Mouse (Mus musculus) left cerebral cortex, adult 8-10 months (tissue): ENCODE data around the gene Syde2. TPM values are rescaled to one million over a fixed set of nuclear protein-coding genes. Genes with fewer than 3 reads are reported as not detected.

ENCODE experiments used
- DNase-seq, 2 experiments: peaks; one replicate each; pipeline ENCODE4 v3.0.0; 2022; ENCODE audit warnings: low spot score in 2 of 2
- total RNA-seq, 4 experiments: library from RNA; stranded (reverse); gene quantifications; 2 replicates each; pipeline ENCODE4 v1.2.4; 2022

Gene Syde2
- total RNA-seq, 4 experiments from 2014 or later, result 2.4 to 3.4 (median 3.1) TPM

GRCm38 (mm10) chr3:146051277-146052007 lies 63.8 kb downstream of the Syde2 start:
- DNase-seq, result no peak

GRCm38 (mm10) chr3:146053082-146053814 lies 65.6 kb downstream of the Syde2 start:
- no peak for DNase-seq

DNA sequence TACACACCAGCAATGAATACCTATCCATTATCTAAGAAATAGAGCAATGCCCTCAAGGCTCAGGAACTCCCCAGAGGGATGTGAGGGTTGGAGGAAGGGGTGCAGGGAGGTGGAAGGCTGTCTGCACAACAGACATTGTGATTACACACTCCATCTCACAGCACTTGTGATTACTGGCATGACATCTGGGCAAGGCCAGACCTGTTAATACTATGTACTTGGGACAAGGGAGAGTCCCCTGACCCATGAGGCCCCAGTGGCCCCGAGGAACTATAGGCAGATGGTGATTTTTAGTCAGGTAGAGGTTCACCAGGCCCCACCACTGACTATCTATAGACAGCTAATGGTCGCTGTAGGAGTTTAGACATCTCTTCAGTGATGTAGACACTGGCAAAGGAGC lies 66.2 kb downstream of the Syde2 start:
- no peak for DNase-seq

DNA sequence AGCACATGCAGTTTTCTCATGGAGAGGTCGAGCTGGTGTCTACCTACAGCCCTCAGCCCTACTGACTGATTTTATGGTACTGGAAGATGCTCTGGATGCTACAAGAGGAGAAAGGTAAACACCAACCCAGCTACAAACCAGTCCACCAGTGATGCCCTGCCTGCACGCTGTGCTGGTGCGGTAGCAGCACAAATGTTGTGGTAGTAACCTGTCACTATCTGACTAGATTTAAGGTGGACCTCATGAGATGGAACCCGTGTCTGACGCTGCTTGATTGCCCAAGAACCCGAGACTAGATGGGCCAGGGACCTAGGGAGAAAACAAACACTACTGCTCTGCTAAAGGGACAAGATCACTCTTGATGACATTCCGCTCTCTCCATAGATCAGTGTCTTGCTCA lies 69.5 kb downstream of the Syde2 start:
- DNase-seq, result no peak

- DNase-seq, result no peak
These were observed 70.6 kb downstream of the Syde2 start for GRCm38 (mm10) chr3:146058263-146058662.

DNA sequence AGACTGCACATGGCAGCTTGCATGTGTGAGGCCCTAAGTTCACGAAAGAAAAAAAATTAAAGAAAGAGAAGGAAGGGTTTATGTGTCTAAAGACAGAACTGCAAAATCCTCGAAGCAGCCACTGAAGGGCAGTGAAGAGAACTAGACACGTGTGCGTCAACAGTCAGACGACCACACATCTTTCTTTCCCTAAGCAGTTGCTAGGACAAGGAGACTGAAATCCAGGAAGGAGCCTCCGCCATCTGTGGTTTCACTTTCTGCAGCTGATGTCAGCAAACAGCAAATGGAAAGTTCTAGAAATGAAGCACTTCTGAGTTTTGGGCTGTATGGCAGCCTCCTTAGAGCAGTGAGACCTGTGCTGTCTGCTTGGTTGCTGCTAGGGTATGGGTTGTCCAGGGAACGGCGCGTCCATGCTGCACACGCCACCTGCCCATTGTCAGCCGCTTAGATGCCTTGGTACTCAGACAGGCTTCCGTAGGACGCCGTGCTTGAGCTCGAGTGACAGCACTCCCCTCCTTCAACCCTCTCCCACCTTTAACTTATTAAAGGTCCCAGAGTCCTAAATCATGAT lies 71.8 kb downstream of the Syde2 start:
- no peak for DNase-seq

- no peak for DNase-seq
These were observed 75.5 kb downstream of the Syde2 start for GRCm38 (mm10) chr3:146063146-146063545.

DNA sequence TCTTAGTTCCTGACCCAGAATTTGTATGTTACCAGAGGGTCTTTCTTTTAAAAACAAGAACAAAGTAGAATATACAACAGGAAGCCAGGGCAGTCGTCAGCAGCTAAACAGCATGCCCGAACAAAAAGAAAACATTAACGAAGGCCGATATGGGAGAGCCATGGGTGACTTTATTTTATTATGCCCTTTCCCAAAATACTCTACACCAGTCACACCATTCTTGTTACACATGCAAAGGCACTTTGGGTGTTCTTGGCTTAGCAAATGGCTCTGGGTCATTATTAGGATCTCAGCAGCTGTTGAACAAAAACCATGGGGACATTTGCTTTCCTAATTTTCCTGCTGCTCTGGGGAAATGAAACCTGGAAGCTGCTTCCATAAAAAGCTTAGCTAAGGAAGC lies 81.6 kb downstream of the Syde2 start:
- no peak for DNase-seq

Other genes starting within 250 kb of the Syde2 start
- gene Ddah1, start 229.2 kb upstream of the Syde2 start, total RNA-seq, result 10 to 100 TPM; 64.6 to 66.9 (median 65.7) TPM
- 10 to 100 TPM; 11.4 to 14.5 (median 13.1) TPM for gene Bcl10, start 65.1 kb upstream of the Syde2 start, total RNA-seq
- 10 to 100 TPM; 26.4 to 34.7 (median 31.2) TPM for gene 2410004B18Rik, start 49.9 kb upstream of the Syde2 start, total RNA-seq
- 1 to 10 TPM in 1 of 4 experiments, under 1 TPM in 3; 0.21 to 1.5 (median 0.29) TPM for gene Wdr63, start 120.3 kb downstream of the Syde2 start, total RNA-seq
- not detected for gene Mcoln3, start 129.6 kb downstream of the Syde2 start, total RNA-seq
- not detected for gene Mcoln2, start 162.0 kb downstream of the Syde2 start, total RNA-seq
- gene Lpar3, start 233.1 kb downstream of the Syde2 start, total RNA-seq, result under 1 TPM; 0.24 to 0.60 (median 0.34) TPM